Mouse (Mus musculus) MEL (cell line): Measurements from ENCODE around the gene Galntl6. TPM values are rescaled to one million over a fixed set of nuclear protein-coding genes. Genes with fewer than 3 reads are reported as not detected.

Experiments
- DNase-seq: peaks from one replicate; pipeline ENCODE4 v3.0.0; 2011; ENCODE audit warnings: low read depth, low spot score
- H3K27ac ChIP-seq: 2 replicates; pipeline ENCODE4 v1.5.1; 2012; ENCODE audit warnings: low read depth, mild to moderate bottlenecking, control low read depth, low read length, moderate library complexity; ENCODE audit not compliant: control insufficient read depth
- H3K27me3 ChIP-seq, 2 experiments: fragments of 150-350 bp in 1 of 2; sonication (generic) in 1 of 2; 2 replicates each; pipeline ENCODE4 v1.6.1; 2012; ENCODE audit warnings: low read length in 2 of 2, mild to moderate bottlenecking in 2 of 2, improper control_type of control experiment in 1 of 2, moderate library complexity in 1 of 2; ENCODE audit not compliant: insufficient read depth in 2 of 2, control insufficient read depth in 1 of 2
- H3K36me3 ChIP-seq, 2 experiments: 2 replicates each; pipeline ENCODE4 v1.6.1; 2012 to 2014; ENCODE audit warnings: low read length in 2 of 2, improper control_type of control experiment in 1 of 2, inconsistent platforms in 1 of 2, mild to moderate bottlenecking in 1 of 2; ENCODE audit not compliant: insufficient read depth in 2 of 2, control insufficient read depth in 1 of 2
- H3K4me1 ChIP-seq, 2 experiments: fragments of 150-350 bp in 1 of 2; sonication (generic) in 1 of 2; 2 replicates each; pipeline ENCODE4 v1.6.1; 2012; ENCODE audit warnings: low read length in 2 of 2, improper control_type of control experiment in 1 of 2, mild to moderate bottlenecking in 1 of 2; ENCODE audit not compliant: insufficient read depth in 2 of 2, control insufficient read depth in 1 of 2
- H3K4me3 ChIP-seq, 2 experiments: fragments of 150-350 bp in 1 of 2; sonication (generic) in 1 of 2; 2 replicates each; pipeline ENCODE4 v1.5.1; 2012; ENCODE audit warnings: low read depth in 2 of 2, low read length in 2 of 2, mild to moderate bottlenecking in 2 of 2, moderate library complexity in 2 of 2, control low read depth in 1 of 2, improper control_type of control experiment in 1 of 2; ENCODE audit not compliant: control insufficient read depth in 1 of 2, insufficient read depth in 1 of 2
- H3K79me2 ChIP-seq: 2 replicates; pipeline ENCODE4 v1.6.1; 2012; ENCODE audit warnings: mild to moderate bottlenecking, low read length, moderate library complexity; ENCODE audit not compliant: control insufficient read depth, poor library complexity, insufficient read depth
- H3K9ac ChIP-seq: 2 replicates; pipeline ENCODE4 v1.6.1; 2012; ENCODE audit warnings: low read depth, mild to moderate bottlenecking, control low read depth, low read length, moderate library complexity; ENCODE audit not compliant: control insufficient read depth, poor library complexity, severe bottlenecking
- H3K9me3 ChIP-seq: fragments of 150-350 bp; sonication (generic); replicated peaks from 2 replicates; pipeline ENCODE4 v1.6.1; 2012; ENCODE audit warnings: mild to moderate bottlenecking, low read length, improper control_type of control experiment, moderate library complexity; ENCODE audit not compliant: insufficient read depth
- BHLHE40 ChIP-seq: IDR thresholded peaks from 2 replicates; pipeline ENCODE4 v1.6.1; 2012; ENCODE audit warnings: low read depth, mild to moderate bottlenecking, inconsistent platforms, low read length, improper control_type of control experiment, borderline replicate concordance
- CHD1 ChIP-seq: IDR thresholded peaks from 2 replicates; pipeline ENCODE4 v1.6.1; 2012; ENCODE audit warnings: low read depth, mild to moderate bottlenecking, inconsistent platforms, low read length, improper control_type of control experiment
- CTCF ChIP-seq, 3 experiments: IDR thresholded peaks in 2 of 3; conservative IDR thresholded peaks in 1 of 3; 2 replicates each; pipeline ENCODE4 v1.5.1; 2011 to 2012; ENCODE audit warnings: low read length in 3 of 3, low read depth in 2 of 3, mild to moderate bottlenecking in 2 of 3, improper control_type of control experiment in 1 of 3, inconsistent platforms in 1 of 3, mixed read lengths in 1 of 3, moderate library complexity in 1 of 3; ENCODE audit not compliant: control insufficient read depth in 1 of 3, insufficient read depth in 1 of 3, poor library complexity in 1 of 3, severe bottlenecking in 1 of 3
- E2F4 ChIP-seq: IDR thresholded peaks from 2 replicates; pipeline ENCODE4 v1.6.1; 2011; ENCODE audit warnings: low read depth, low read length, improper control_type of control experiment, borderline replicate concordance
- ELF1 ChIP-seq: IDR thresholded peaks from 2 replicates; pipeline ENCODE4 v1.6.1; 2014; ENCODE audit warnings: low read depth, mild to moderate bottlenecking, inconsistent platforms, low read length, improper control_type of control experiment, moderate library complexity
- EP300 ChIP-seq, 2 experiments: IDR thresholded peaks; 2 replicates each; pipeline ENCODE4 v1.6.1; 2011; ENCODE audit warnings: improper control_type of control experiment in 2 of 2, low read length in 2 of 2, low read depth in 1 of 2, mild to moderate bottlenecking in 1 of 2
- ETS1 ChIP-seq: IDR thresholded peaks from 2 replicates; pipeline ENCODE4 v1.6.1; 2012; ENCODE audit warnings: low read depth, mild to moderate bottlenecking, inconsistent platforms, low read length, improper control_type of control experiment, moderate library complexity
- GATA1 ChIP-seq: IDR thresholded peaks from 2 replicates; pipeline ENCODE4 v1.6.1; 2011; ENCODE audit warnings: low read depth, low read length, improper control_type of control experiment
- HCFC1 ChIP-seq: IDR thresholded peaks from 2 replicates; pipeline ENCODE4 v1.6.1; 2012; ENCODE audit warnings: low read depth, mild to moderate bottlenecking, inconsistent platforms, low read length, improper control_type of control experiment, moderate library complexity
- JUND ChIP-seq: IDR thresholded peaks from 2 replicates; pipeline ENCODE4 v1.6.1; 2011; ENCODE audit warnings: low read depth, mild to moderate bottlenecking, improper control_type of control experiment, low read length
- MAX ChIP-seq: IDR thresholded peaks from 2 replicates; pipeline ENCODE4 v1.6.1; 2011; ENCODE audit warnings: low read length, improper control_type of control experiment
- NELFE ChIP-seq: IDR thresholded peaks from 2 replicates; pipeline ENCODE4 v1.6.1; 2011; ENCODE audit warnings: low read depth, low read length, improper control_type of control experiment
- NRF1 ChIP-seq: IDR thresholded peaks from 2 replicates; pipeline ENCODE4 v1.6.1; 2014; ENCODE audit warnings: low read depth, mild to moderate bottlenecking, inconsistent platforms, low read length, improper control_type of control experiment, moderate library complexity; ENCODE audit not compliant: poor library complexity, insufficient read depth, severe bottlenecking
- POLR2A ChIP-seq, 2 experiments: IDR thresholded peaks; 2 replicates each; pipeline ENCODE4 v1.6.1; 2011 to 2012; ENCODE audit warnings: low read length in 2 of 2, mild to moderate bottlenecking in 2 of 2, control low read depth in 1 of 2, improper control_type of control experiment in 1 of 2, low read depth in 1 of 2, moderate library complexity in 1 of 2; ENCODE audit not compliant: control insufficient read depth in 1 of 2, insufficient read depth in 1 of 2, poor library complexity in 1 of 2
- POLR2AphosphoS2 ChIP-seq: IDR thresholded peaks from 2 replicates; pipeline ENCODE4 v1.6.1; 2011; ENCODE audit warnings: low read length, improper control_type of control experiment
- RAD21 ChIP-seq: IDR thresholded peaks from 2 replicates; pipeline ENCODE4 v1.6.1; 2011; ENCODE audit warnings: mild to moderate bottlenecking, low read depth, low read length, improper control_type of control experiment
- RCOR1 ChIP-seq: IDR thresholded peaks from 2 replicates; pipeline ENCODE4 v1.6.1; 2012; ENCODE audit warnings: low read depth, mild to moderate bottlenecking, inconsistent platforms, low read length, improper control_type of control experiment
- SIN3A ChIP-seq: IDR thresholded peaks from 2 replicates; pipeline ENCODE4 v1.6.1; 2012; ENCODE audit warnings: low read length, improper control_type of control experiment, inconsistent platforms
- SMC3 ChIP-seq: IDR thresholded peaks from 2 replicates; pipeline ENCODE4 v1.6.1; 2011; ENCODE audit warnings: low read depth, low read length, improper control_type of control experiment
- TBP ChIP-seq: IDR thresholded peaks from 2 replicates; pipeline ENCODE4 v1.8.0; 2011; ENCODE audit warnings: low read depth, low read length, improper control_type of control experiment
- TCF12 ChIP-seq: IDR thresholded peaks from 2 replicates; pipeline ENCODE4 v1.6.1; 2014; ENCODE audit warnings: low read depth, mild to moderate bottlenecking, inconsistent platforms, low read length, improper control_type of control experiment, moderate library complexity
- UBTF ChIP-seq: IDR thresholded peaks from 2 replicates; pipeline ENCODE4 v1.6.1; 2012; ENCODE audit warnings: low read depth, mild to moderate bottlenecking, inconsistent platforms, low read length, improper control_type of control experiment, moderate library complexity, borderline replicate concordance; ENCODE audit not compliant: insufficient read depth
- USF2 ChIP-seq, 2 experiments: IDR thresholded peaks; 2 replicates each; pipeline ENCODE4 v1.6.1; 2011 to 2012; ENCODE audit warnings: improper control_type of control experiment in 2 of 2, low read length in 2 of 2, borderline replicate concordance in 1 of 2, inconsistent platforms in 1 of 2, low read depth in 1 of 2, mild to moderate bottlenecking in 1 of 2; ENCODE audit not compliant: insufficient read depth in 1 of 2
- ZC3H11A ChIP-seq: IDR thresholded peaks from 2 replicates; pipeline ENCODE4 v1.6.1; 2012; ENCODE audit warnings: low read depth, mild to moderate bottlenecking, inconsistent platforms, low read length, improper control_type of control experiment
- ZMIZ1 ChIP-seq: IDR thresholded peaks from 2 replicates; pipeline ENCODE4 v1.6.1; 2012; ENCODE audit warnings: low read depth, mild to moderate bottlenecking, inconsistent platforms, low read length, improper control_type of control experiment, moderate library complexity
- polyA plus RNA-seq, 2 experiments: library from polyadenylated mRNA; stranded (reverse) in 1 of 2; unstranded in 1 of 2; fragments of >175 nt in 1 of 2; fragments of >200 nt in 1 of 2; gene quantifications; 2 replicates each; pipeline versions ENCODE4 v1.2.1 to v1.2.4; 2012; ENCODE audit warnings: low replicate concordance in 2 of 2, low read depth in 1 of 2; ENCODE audit not compliant: insufficient read length in 2 of 2, insufficient read depth in 1 of 2, missing spikeins in 1 of 2
- total RNA-seq: library from RNA; depleted of rRNA; stranded (reverse); fragments of 300-350 nt; gene quantifications from 2 replicates; pipeline ENCODE4 v1.2.3, GENCODE M21; 2012

The Galntl6 gene
- total and polyA plus RNA-seq, 3 experiments: not detected

- no peak for TF ChIP-seq GATA1
- TF ChIP-seq USF2 (IDR thresholded peaks at IDR 0.05; ENCODE audit: borderline replicate concordance in 1 of 2, insufficient read depth in 1 of 2, low read depth in 1 of 2, low read length in 2 of 2): no peak
- TF ChIP-seq NRF1: no peak
- TF ChIP-seq CTCF (IDR thresholded peaks at IDR 0.05 in 2 of 3, conservative IDR thresholded peaks at IDR 0.05 in 1 of 3; ENCODE audit: control insufficient read depth in 1 of 3, insufficient read depth in 1 of 3, low read depth in 2 of 3, low read length in 3 of 3, poor library complexity in 1 of 3, severe bottlenecking in 1 of 3): no peak
- no peak for TF ChIP-seq ELF1
- no peak for TF ChIP-seq JUND
- no peak for TF ChIP-seq TBP
- TF ChIP-seq RAD21: no peak
- TF ChIP-seq CHD1: no peak
- no peak for TF ChIP-seq SMC3
- TF ChIP-seq TCF12: no peak
- no peak for TF ChIP-seq RCOR1
- no peak for TF ChIP-seq NELFE
- no peak for TF ChIP-seq UBTF
- TF ChIP-seq POLR2A (IDR thresholded peaks at IDR 0.05; ENCODE audit: control insufficient read depth in 1 of 2, insufficient read depth in 1 of 2, low read depth in 1 of 2, low read length in 2 of 2, poor library complexity in 1 of 2): no peak
- TF ChIP-seq ZC3H11A: no peak
- TF ChIP-seq EP300 (IDR thresholded peaks at IDR 0.05; ENCODE audit: low read depth in 1 of 2, low read length in 2 of 2): no peak
- TF ChIP-seq ETS1: no peak
- TF ChIP-seq SIN3A: no peak
- no peak for TF ChIP-seq E2F4
- TF ChIP-seq, all 39 proteins: peak for 0
- no peak overlapping the region for H3K4me3 ChIP-seq
- no peaks in the 10 kb centered on the region for H3K9me3 ChIP-seq
- no peak overlapping the region for H3K27ac ChIP-seq
- H3K9ac ChIP-seq: no peak overlapping the region
- no peaks in the 10 kb centered on the region for H3K4me1 ChIP-seq
- no peaks in the 10 kb centered on the region for H3K27me3 ChIP-seq
- no peaks in the 10 kb centered on the region for H3K36me3 ChIP-seq
- H3K79me2 ChIP-seq: no peaks in the 10 kb centered on the region
- no peak for DNase-seq
These were observed 647.0 kb downstream of the Galntl6 start for GRCm38 (mm10) chr8:58265485-58265884.

- H3K9me3 ChIP-seq: no peaks in the 10 kb centered on the region
- no peak for TF ChIP-seq ETS1
- no peak for TF ChIP-seq JUND
- no peak for TF ChIP-seq TBP
- no peak for TF ChIP-seq GATA1
- TF ChIP-seq SMC3: no peak
- TF ChIP-seq HCFC1: no peak
- TF ChIP-seq BHLHE40: no peak
- TF ChIP-seq ELF1: no peak
- no peak for TF ChIP-seq UBTF
- no peak for TF ChIP-seq NRF1
- TF ChIP-seq NELFE: no peak
- TF ChIP-seq ZMIZ1: no peak
- no peak for TF ChIP-seq MAX
- TF ChIP-seq POLR2AphosphoS2: no peak
- TF ChIP-seq, all 39 proteins: peak for 0
- no peak overlapping the region for H3K27ac ChIP-seq
- H3K9ac ChIP-seq: no peak overlapping the region
- no peak overlapping the region for H3K4me3 ChIP-seq
- H3K36me3 ChIP-seq: no peaks in the 10 kb centered on the region
- H3K27me3 ChIP-seq: no peaks in the 10 kb centered on the region
- no peaks in the 10 kb centered on the region for H3K79me2 ChIP-seq
- no peaks in the 10 kb centered on the region for H3K4me1 ChIP-seq
- no peak for DNase-seq
These were observed 653.7 kb downstream of the Galntl6 start for GRCm38 (mm10) chr8:58258577-58259315.
